Mouse (Mus musculus) hematopoietic stem cell, adult 5-6 weeks (primary cell): ENCODE results near the gene Scgb3a1. TPM values are rescaled to one million over a fixed set of nuclear protein-coding genes. Genes with fewer than 3 reads are reported as not detected.
A peak's percentile ranks its signal among the peaks of the same experiment; 100 is the strongest.

Experiments used
- ATAC-seq, 2 experiments: fragments of 125-278 bp in 1 of 2; replicated peaks in 1 of 2; 2 replicates each; pipeline ENCODE4 v1.8.0; 2016 to 2017; ENCODE audit warnings: inconsistent platforms in 2 of 2, mild to moderate bottlenecking in 2 of 2, moderate number of reproducible peaks in 2 of 2, low read depth in 1 of 2, moderate TSS enrichment in 1 of 2; ENCODE audit not compliant: low FRiP score in 2 of 2, poor library complexity in 2 of 2, severe bottlenecking in 2 of 2, insufficient read depth in 1 of 2, low TSS enrichment in 1 of 2
- total RNA-seq: library from RNA; stranded (forward); fragments of 172-1452, 232-1000 nt; gene quantifications from 2 replicates; pipeline ENCODE4 v1.2.3, GENCODE M21; 2017

The Scgb3a1 gene
- 0.94 TPM in 1 of 2 replicates, not detected in the other for total RNA-seq

GRCm38 (mm10) chr11:49663310-49663709, at the start of gene Scgb3a1:
Gene Scgb3a1, plus strand, starts transcription at chr11:49663610.
- no peak for ATAC-seq

- ATAC-seq, result no peak
These were observed 47.3 kb upstream of the Scgb3a1 start for GRCm38 (mm10) chr11:49615856-49616725.

GRCm38 (mm10) chr11:49618476-49618875, 44.9 kb upstream of the Scgb3a1 start:
- ATAC-seq, result no peak

GRCm38 (mm10) chr11:49621953-49622352, 41.5 kb upstream of the Scgb3a1 start:
- no peak for ATAC-seq

GRCm38 (mm10) chr11:49624156-49624555, 39.3 kb upstream of the Scgb3a1 start:
- ATAC-seq, result no peak

- no peak for ATAC-seq
These were observed 37.5 kb upstream of the Scgb3a1 start for GRCm38 (mm10) chr11:49625863-49626262.

- no peak for ATAC-seq
These were observed 36.7 kb upstream of the Scgb3a1 start for GRCm38 (mm10) chr11:49626748-49627147.

- peak; percentile 70 to 91 for ATAC-seq
These were observed 32.3 kb upstream of the Scgb3a1 start for GRCm38 (mm10) chr11:49631154-49631553.

GRCm38 (mm10) chr11:49632256-49632655, 31.2 kb upstream of the Scgb3a1 start:
- no peak for ATAC-seq

- ATAC-seq, result no peak
These were observed 29.3 kb upstream of the Scgb3a1 start for GRCm38 (mm10) chr11:49634101-49634500.

GRCm38 (mm10) chr11:49635671-49636070, 27.7 kb upstream of the Scgb3a1 start:
- ATAC-seq, result no peak

- ATAC-seq, result no peak
These were observed 27.0 kb upstream of the Scgb3a1 start for GRCm38 (mm10) chr11:49636449-49636848.

- ATAC-seq, result no peak
These were observed 17.7 kb upstream of the Scgb3a1 start for GRCm38 (mm10) chr11:49645677-49646076.

GRCm38 (mm10) chr11:49650113-49650993, 13.1 kb upstream of the Scgb3a1 start:
- ATAC-seq, result no peak

- 0 out of 4 replicates have a peak, but pooled peaks of 1 of the 2 experiments have one; percentile 11 for ATAC-seq
These were observed 12.2 kb upstream of the Scgb3a1 start for GRCm38 (mm10) chr11:49650994-49651761.

GRCm38 (mm10) chr11:49651762-49652322, 11.6 kb upstream of the Scgb3a1 start:
- ATAC-seq, result no peak
